Mouse (Mus musculus): Measurements from ENCODE around the gene Ggnbp2. TPM values are rescaled to one million over a fixed set of nuclear protein-coding genes. Genes with fewer than 3 reads are reported as not detected.
A peak's percentile ranks its signal among the peaks of the same experiment; 100 is the strongest.

Gene Ggnbp2
- polyA plus RNA-seq, 1 experiment from 2014 or later = 41.7 TPM

DNA sequence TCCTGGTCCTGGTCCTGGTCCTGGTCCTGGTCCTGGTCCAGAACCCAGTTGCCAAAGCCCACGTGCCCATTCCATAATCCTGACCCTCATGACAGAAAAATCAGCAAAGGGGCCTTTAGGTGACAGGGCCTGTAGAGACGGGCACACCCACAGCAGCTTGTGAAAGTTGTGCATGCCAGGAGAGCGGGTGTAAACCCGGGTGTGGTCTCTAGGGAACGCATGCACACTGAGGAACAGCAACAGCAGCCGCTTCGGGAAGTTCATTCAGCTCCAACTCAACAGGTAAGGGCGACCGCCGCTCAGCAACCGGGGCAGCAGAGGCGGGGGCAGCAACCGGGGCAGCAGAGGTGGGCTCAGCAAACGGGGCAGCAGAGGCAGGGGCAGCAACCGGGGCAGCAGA is 22.5 kb upstream of the Ggnbp2 start:
- H3K4me2 ChIP-seq = no peak overlapping the region
- peaks cover 93% of the 10 kb centered on the region for H3K36me3 ChIP-seq
- no peak overlapping the region for H3K9ac ChIP-seq
- 92% methylated on average over 13 of the region's 15 CpGs for WGBS
- no peak overlapping the region for H3K27ac ChIP-seq (replicated peaks)
- H3K27me3 ChIP-seq (replicated peaks) = no peaks in the 10 kb centered on the region
- H3K4me1 ChIP-seq = no peaks in the 10 kb centered on the region
- no peaks in the 10 kb centered on the region for H3K9me3 ChIP-seq
- no peak overlapping the region for H3K4me3 ChIP-seq
- ATAC-seq (ENCODE audit: extremely low read depth, insufficient number of reproducible peaks, low FRiP score, low TSS enrichment) = no peak

DNA sequence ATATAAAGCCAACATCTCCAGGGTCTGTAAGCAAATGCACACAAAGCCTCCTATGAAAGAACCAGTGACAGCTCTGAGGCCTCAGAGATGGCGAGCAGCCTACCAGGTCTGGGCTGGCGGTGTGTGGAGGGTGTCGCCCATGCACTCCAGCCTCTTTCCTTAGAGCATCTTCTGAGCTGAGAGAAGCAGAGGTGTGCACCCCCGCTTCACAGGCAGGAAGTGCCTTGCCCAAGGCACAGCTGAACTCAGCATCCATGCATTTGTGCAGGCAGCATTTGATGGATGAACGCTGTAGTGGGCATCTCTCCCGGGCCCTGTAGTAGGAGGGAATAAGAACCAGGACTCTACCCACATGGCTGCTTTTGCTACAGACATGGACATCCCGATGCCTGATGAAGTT is 21.1 kb upstream of the Ggnbp2 start:
- H3K4me3 ChIP-seq = no peak overlapping the region
- 91% methylated on average over 7 of the region's 7 CpGs for WGBS

DNA sequence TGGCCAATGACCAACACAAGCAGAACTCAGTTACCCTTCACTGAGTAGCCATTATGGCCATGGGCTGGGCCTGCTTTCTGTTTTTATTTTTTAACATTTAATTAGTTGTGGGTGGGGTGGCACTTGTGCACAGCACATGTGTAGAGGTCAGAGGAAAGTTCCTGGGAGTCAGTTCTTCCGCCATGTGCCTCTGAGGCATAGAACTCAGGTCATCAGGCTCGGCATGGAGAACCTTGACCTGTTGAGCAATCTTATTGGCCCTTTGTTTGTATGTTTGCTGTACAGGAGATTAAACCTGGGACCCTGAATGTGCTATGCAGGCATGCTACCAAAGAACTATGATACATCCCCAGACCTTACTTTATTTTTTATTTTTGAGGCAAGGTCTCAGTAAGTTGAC is 18.9 kb upstream of the Ggnbp2 start:
- no peak overlapping the region for H3K4me3 ChIP-seq
- peaks cover 92% of the 10 kb centered on the region for H3K36me3 ChIP-seq
- H3K27ac ChIP-seq (replicated peaks) = no peak overlapping the region
- H3K4me1 ChIP-seq = no peaks in the 10 kb centered on the region
- no peaks in the 10 kb centered on the region for H3K9me3 ChIP-seq
- ATAC-seq (ENCODE audit: extremely low read depth, insufficient number of reproducible peaks, low FRiP score, low TSS enrichment) = no peak
- no peak overlapping the region for H3K4me2 ChIP-seq
- no peak overlapping the region for H3K9ac ChIP-seq
- WGBS = 94% methylated on average over 2 of the region's 2 CpGs
- H3K27me3 ChIP-seq (replicated peaks) = no peaks in the 10 kb centered on the region

More for the DNA sequence above, 21.1 kb upstream of the Ggnbp2 start:
- Histone ChIP-seq H3K27me3 (replicated peaks) (no peaks in the 10 kb centered on the region), H3K27ac (replicated peaks) (no peak overlapping the region), H3K4me1 (no peaks in the 10 kb centered on the region), H3K9me3 (no peaks in the 10 kb centered on the region), H3K9ac (no peak overlapping the region), H3K4me2 (no peak overlapping the region), H3K36me3 (peaks cover 93% of the 10 kb centered on the region)
- no peak for ATAC-seq (ENCODE audit: extremely low read depth, insufficient number of reproducible peaks, low FRiP score, low TSS enrichment)

DNA sequence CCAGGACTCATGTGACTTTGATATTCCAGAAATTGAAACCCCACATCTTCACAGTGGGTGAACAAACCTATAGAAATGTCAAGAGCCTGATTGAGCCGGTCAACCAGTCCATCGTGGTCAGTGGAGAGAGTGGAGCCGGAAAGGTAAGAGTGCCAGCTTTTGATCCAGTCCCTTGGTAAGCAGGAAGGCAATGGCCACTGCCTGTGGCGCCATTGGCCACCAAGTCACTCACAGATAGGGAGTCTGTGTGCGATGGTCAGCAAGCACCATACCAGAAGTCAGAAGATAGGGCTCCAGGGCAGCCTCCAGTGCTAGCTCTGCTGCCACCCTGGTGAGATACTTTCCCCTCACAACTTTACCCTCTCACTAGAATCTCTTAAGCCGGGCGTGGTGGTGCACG is 17.4 kb upstream of the Ggnbp2 start:
- Histone ChIP-seq H3K9ac (no peak overlapping the region), H3K27ac (replicated peaks) (no peak overlapping the region), H3K4me1 (no peaks in the 10 kb centered on the region), H3K4me3 (no peak overlapping the region), H3K27me3 (replicated peaks) (no peaks in the 10 kb centered on the region), H3K4me2 (no peak overlapping the region), H3K9me3 (no peaks in the 10 kb centered on the region), H3K36me3 (peaks cover 97% of the 10 kb centered on the region)
- ATAC-seq (ENCODE audit: extremely low read depth, insufficient number of reproducible peaks, low FRiP score, low TSS enrichment) = no peak
- WGBS = 96% methylated on average over 8 of the region's 8 CpGs

DNA sequence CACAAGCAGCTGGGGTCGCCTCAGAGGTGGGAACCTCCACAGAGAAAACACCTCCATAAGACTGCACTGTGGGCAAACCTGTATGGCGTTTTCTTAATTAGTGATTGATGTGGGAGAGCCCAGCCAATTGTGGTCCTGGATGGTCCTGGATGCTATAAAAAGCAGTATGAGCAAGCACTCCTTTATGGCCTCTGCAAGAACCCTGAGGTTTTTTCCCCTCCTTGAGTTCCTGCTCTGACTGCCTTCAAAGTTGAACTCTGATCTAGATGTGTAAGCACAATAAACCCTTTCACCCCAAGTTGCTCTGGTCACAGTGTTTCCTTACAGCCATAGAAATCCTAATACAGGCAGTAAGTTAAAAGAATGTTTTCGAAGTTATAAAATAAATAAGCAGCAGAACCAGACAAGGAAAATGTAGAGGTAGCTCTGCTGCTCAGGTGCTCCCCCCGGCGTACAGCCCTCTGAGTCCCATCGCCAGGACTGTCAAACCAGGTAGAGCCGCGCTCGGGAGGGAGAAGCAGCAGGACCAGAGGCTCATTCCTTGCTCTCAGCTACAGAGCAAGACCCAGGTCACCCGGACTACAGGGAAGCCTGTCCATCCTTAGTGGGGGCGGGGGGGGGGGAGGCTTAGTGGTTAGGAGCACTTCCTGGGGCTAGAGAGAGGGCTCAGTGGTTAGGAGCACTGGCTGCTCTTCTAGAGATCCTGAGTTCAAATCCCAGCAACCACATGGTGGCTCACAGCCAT is 16.3 kb upstream of the Ggnbp2 start:
- Histone ChIP-seq H3K4me1 (no peaks in the 10 kb centered on the region), H3K4me3 (no peak overlapping the region), H3K9ac (no peak overlapping the region), H3K4me2 (no peak overlapping the region), H3K27ac (replicated peaks) (no peak overlapping the region), H3K9me3 (no peaks in the 10 kb centered on the region), H3K36me3 (peaks cover 93% of the 10 kb centered on the region), H3K27me3 (replicated peaks) (no peaks in the 10 kb centered on the region)
- WGBS = 86% methylated on average over 11 of the region's 11 CpGs
- no peak for ATAC-seq (ENCODE audit: extremely low read depth, insufficient number of reproducible peaks, low FRiP score, low TSS enrichment)

DNA sequence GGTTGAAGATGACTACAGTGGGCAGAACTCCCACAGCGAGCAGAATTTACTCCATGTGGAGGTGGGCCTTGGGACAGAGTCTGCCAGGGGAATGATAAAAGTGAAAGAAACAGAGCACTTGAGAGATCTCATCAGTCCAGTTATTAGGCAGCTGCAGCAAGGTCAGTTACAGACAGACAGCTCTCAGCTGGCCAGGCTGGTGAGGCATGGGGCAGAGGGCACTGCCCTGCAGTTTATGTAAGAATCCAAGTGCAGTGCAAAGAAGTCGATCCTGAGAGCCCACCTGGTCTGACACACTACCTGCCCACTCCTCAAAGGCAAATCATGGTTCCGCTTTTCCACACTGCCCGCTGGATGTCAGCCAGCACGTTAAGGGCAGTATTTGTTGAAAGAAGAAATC is 15.6 kb upstream of the Ggnbp2 start:
- Histone ChIP-seq H3K4me2 (no peak overlapping the region), H3K4me1 (peaks cover 5% of the 10 kb centered on the region), H3K36me3 (peaks cover 86% of the 10 kb centered on the region), H3K27ac (replicated peaks) (no peak overlapping the region), H3K9ac (no peak overlapping the region), H3K9me3 (no peaks in the 10 kb centered on the region), H3K4me3 (no peak overlapping the region), H3K27me3 (replicated peaks) (no peaks in the 10 kb centered on the region)
- 85% methylated on average over 5 of the region's 5 CpGs for WGBS
- no peak for ATAC-seq (ENCODE audit: extremely low read depth, insufficient number of reproducible peaks, low FRiP score, low TSS enrichment)

DNA sequence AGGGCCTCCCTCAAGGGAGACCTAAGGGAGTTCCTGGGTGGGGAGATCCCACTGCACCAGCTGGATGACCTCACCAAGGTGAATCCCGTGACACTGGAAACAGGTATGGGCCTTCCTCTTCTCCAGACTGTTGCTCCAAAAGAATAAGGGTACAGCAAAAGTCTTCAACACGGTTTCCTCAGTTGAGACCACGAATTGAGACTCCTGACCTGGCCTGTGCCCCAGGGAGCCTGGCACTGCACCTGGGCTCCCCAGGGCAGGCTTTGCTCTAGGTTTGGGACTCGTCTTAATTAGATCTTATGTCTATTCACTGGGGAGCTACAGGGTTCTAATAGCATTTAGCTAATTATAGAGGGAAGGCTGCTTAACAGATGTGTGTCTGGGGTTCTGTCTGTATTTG is 14.6 kb upstream of the Ggnbp2 start:
- Histone ChIP-seq H3K4me1 (peaks cover 9% of the 10 kb centered on the region), H3K27ac (replicated peaks) (no peak overlapping the region), H3K4me3 (no peak overlapping the region), H3K36me3 (peaks cover 77% of the 10 kb centered on the region), H3K9me3 (no peaks in the 10 kb centered on the region), H3K4me2 (no peak overlapping the region), H3K27me3 (replicated peaks) (no peaks in the 10 kb centered on the region), H3K9ac (no peak overlapping the region)
- WGBS = 81% methylated on average over 4 of the region's 4 CpGs
- ATAC-seq (ENCODE audit: extremely low read depth, insufficient number of reproducible peaks, low FRiP score, low TSS enrichment) = no peak

DNA sequence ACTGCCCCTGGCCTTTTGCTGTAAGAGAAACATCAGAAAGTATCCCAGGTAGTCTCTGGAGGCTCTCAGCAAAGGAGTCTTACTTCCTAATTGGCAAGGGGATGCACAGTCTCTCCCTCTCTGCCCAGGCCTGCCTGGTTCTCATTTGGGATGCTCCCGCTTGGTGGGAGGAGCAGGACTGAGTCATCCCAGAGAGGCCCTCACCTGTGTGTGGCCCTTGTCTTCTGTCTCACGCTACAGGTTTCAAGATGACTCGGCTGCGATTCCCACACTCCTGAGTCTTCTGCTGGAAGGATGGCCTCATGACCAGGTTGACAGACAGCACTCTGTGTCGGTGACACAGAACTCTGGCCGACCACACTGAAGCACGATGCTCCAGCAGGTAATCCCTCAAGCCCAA is 11.7 kb upstream of the Ggnbp2 start:
- H3K36me3 ChIP-seq = peaks cover 56% of the 10 kb centered on the region

DNA sequence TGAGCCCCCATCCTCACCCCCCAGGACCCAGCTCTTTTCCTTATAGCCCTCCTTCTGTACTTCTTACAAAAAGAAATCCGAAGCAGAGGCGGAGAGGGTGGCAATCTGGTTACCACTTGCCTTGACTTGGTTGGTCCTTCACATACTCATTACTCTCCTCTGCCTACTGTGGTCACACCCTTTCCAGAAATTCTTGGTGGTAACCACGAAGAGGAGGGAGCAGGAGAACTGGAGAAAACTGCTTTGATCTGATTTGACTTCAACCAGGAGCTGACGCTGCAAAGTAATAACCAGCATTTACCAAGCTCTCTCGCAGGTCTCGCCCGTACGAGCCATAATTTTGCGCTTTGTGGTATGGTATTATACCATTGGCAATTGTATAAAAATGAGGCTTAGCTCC is 10.4 kb upstream of the Ggnbp2 start:
- Histone ChIP-seq H3K9ac (peak overlapping the region; percentile 90), H3K4me1 (peaks cover 17% of the 10 kb centered on the region), H3K4me3 (peak overlapping the region; percentile 85), H3K36me3 (peaks cover 51% of the 10 kb centered on the region), H3K27me3 (replicated peaks) (no peaks in the 10 kb centered on the region), H3K9me3 (no peaks in the 10 kb centered on the region), H3K4me2 (peak overlapping the region; percentile 75), H3K27ac (replicated peaks) (peak overlapping the region; percentile 92)
- ATAC-seq (ENCODE audit: extremely low read depth, insufficient number of reproducible peaks, low FRiP score, low TSS enrichment) = no peak
- WGBS = 50% methylated on average over 9 of the region's 9 CpGs

More for the DNA sequence above, 11.7 kb upstream of the Ggnbp2 start:
- H3K4me2 ChIP-seq = no peak overlapping the region
- no peaks in the 10 kb centered on the region for H3K27me3 ChIP-seq (replicated peaks)
- H3K4me1 ChIP-seq = peaks cover 17% of the 10 kb centered on the region
- no peak overlapping the region for H3K27ac ChIP-seq (replicated peaks)
- no peak overlapping the region for H3K9ac ChIP-seq
- 89% methylated on average over 7 of the region's 7 CpGs for WGBS
- H3K9me3 ChIP-seq = no peaks in the 10 kb centered on the region
- ATAC-seq (ENCODE audit: extremely low read depth, insufficient number of reproducible peaks, low FRiP score, low TSS enrichment) = no peak
- H3K4me3 ChIP-seq = no peak overlapping the region

DNA sequence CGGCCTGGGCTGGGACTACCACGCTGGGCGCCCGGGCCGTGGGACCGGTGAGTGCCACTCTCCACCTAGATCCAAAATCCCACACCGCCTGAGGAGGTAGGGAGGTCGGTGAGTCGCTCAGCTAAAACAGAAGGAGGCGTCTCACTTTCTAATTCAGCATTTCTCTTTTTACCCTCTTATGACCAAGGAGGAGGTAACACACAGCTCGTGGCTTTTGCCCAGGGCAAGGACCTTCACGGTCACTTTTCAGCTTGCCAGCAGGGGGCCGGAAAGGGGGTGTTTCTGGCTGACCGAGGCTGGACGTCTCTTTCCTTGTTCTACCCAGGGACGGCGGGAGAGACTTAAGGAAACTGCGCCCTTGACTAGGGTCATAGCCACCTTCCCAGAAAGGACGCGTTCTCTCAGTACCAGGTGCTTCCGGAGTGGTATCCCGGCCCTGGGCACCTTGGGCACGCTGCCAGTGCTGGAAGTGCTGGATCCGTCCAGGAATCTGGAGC is 9.9 kb upstream of the Ggnbp2 start:
- under 1% methylated on average over 24 of the region's 24 CpGs for WGBS
- ATAC-seq (ENCODE audit: extremely low read depth, insufficient number of reproducible peaks, low FRiP score, low TSS enrichment) = peak; percentile 50; the same call in 1 of the 2 replicates
- Histone ChIP-seq H3K4me3 (peak overlapping the region; percentile 85), H3K9me3 (no peaks in the 10 kb centered on the region), H3K9ac (peak overlapping the region; percentile 90), H3K4me1 (peaks cover 17% of the 10 kb centered on the region), H3K27ac (replicated peaks) (peak overlapping the region; percentile 92), H3K4me2 (peak overlapping the region; percentile 75), H3K27me3 (replicated peaks) (no peaks in the 10 kb centered on the region), H3K36me3 (peaks cover 47% of the 10 kb centered on the region)

DNA sequence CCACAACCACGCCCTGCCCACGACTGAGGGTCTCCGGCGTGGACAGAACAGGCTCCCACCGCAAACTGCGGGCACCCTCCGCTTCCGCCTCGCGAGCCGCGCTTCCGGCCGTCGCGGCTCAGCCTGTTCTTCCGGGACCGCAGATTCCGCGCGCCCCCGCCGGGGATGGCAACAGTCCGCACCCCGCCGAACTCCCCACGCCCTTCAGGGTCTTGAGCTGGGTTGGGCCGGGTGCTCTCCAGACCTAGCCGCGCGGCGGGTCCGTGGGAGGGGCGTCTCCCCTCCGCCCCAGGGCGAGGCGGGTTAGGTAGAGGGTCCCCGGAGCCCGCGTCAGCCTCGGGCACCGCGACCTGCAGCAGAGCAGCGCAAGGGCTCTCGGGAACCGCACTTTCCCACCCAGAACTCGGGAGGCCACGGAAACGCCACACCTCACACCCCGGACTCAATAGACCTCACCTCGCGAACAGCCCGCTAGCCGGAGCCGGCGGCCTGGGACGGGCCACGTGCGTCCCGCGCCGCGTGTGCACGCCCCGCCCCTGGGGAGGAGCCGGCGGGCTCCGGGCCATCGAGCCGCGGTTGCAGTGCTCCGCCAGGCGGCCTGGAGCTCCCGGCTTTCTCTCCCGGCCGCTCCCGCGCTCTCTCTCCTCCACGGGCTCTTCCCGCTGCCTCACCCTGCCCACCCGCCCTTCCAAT is 9.3 kb upstream of the Ggnbp2 start, which contains the start of the genes Myo19 and Pigw:
Gene Myo19 (plus strand): TSS at position 377 of the 693 bp plus-strand sequence.
Gene Pigw (minus strand): TSS at position 514 of the 693 bp plus-strand sequence.
- Histone ChIP-seq H3K27me3 (replicated peaks) (no peaks in the 10 kb centered on the region), H3K4me2 (peak within 1 kb of the TSS; percentile 75), H3K36me3 (peaks cover 41% of the 10 kb centered on the region), H3K27ac (replicated peaks) (peak within 1 kb of the TSS; percentile 92), H3K9me3 (no peaks in the 10 kb centered on the region), H3K9ac (peak within 1 kb of the TSS; percentile 90), H3K4me3 (peak within 1 kb of the TSS; percentile 85), H3K4me1 (peaks cover 17% of the 10 kb centered on the region)
- peak; percentile 93 for ATAC-seq (ENCODE audit: extremely low read depth, insufficient number of reproducible peaks, low FRiP score, low TSS enrichment)
- under 1% methylated on average over 78 of the region's 81 CpGs for WGBS
